Comparison of ENCODE assay signal across 8 mouse cellular contexts in the genomic region with DNA sequence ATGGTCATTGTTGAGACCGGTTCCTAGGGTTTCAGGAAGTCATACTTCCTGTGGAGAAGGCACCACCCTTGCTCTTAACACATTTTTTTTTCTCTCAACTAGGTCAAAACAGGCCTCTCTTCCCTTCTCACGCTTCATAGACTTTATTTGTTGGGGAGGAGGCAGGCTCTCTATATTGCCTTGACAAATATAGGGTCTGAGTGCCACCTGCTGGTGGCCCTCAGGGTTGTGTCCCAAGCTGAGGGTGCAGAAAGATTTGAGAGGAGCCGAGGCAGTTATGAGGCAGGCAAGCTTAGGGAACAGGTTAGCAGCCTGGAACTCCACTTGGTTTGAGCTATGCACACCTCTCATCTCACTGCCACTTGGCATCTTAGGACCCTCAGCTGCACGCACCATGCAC. TPM values are rescaled to one million over a fixed set of nuclear protein-coding genes. Genes with fewer than 3 reads are reported as not detected.
DNase-seq lines count a peak whose midpoint lies in the region; ATAC-seq and TF ChIP-seq lines count a peak whose summit lies in the region.

No protein-coding gene starts in this region.

- peak; percentile 57 for TF ChIP-seq CTCF in bone marrow, adult 2 months (IDR thresholded peaks at IDR 0.05; ENCODE audit: control insufficient read depth, insufficient read depth, low read length)

- H3K27me3 ChIP-seq in hindbrain, embryonic 12.5 days = no peaks in the 10 kb centered on the region
- H3K27me3 ChIP-seq in stomach, embryonic 16.5 days (ENCODE audit: control insufficient read depth, insufficient read depth, low read length) = no peaks in the 10 kb centered on the region

- no peak for TF ChIP-seq POLR2A in bone marrow, adult 2 months (IDR thresholded peaks at IDR 0.05; ENCODE audit: borderline replicate concordance, control insufficient read depth, low read depth, low read length)

- peak; percentile 47 for DNase-seq in embryo, embryonic 10 days (ENCODE audit: low spot score)
- no peak for DNase-seq in embryo, embryonic 9.5 days (ENCODE audit: extremely low spot score)
- DNase-seq in 3T3-L1 (ENCODE audit: low read depth, low spot score) = peak; percentile 47
- peak; percentile 33 for DNase-seq in lung, postnatal 25 days (ENCODE audit: low spot score)
- DNase-seq in urinary bladder, postnatal 36 days (ENCODE audit: low spot score in 2 of 2) = no peak

- no peak overlapping the region for H3K9ac ChIP-seq in hindbrain, embryonic 12.5 days
- H3K9ac ChIP-seq in stomach, embryonic 16.5 days (ENCODE audit: low read length) = no peak overlapping the region

- H3K36me3 ChIP-seq in hindbrain, embryonic 12.5 days = no peaks in the 10 kb centered on the region
- H3K36me3 ChIP-seq in stomach, embryonic 16.5 days (ENCODE audit: control insufficient read depth, insufficient read depth, low read length) = 0 out of 2 replicates have a peak, but pooled peaks cover 3% of the 10 kb centered on the region

- H3K27ac ChIP-seq in bone marrow, adult 2 months (ENCODE audit: control insufficient read depth, insufficient read depth, low read depth, low read length, poor library complexity) = no peak overlapping the region
- peak overlapping the region; percentile 74; the same call in 1 of the 2 replicates for H3K27ac ChIP-seq in hindbrain, embryonic 12.5 days
- 0 out of 2 replicates have a peak overlapping the region, but pooled peaks have one; percentile 7 for H3K27ac ChIP-seq in stomach, embryonic 16.5 days (ENCODE audit: low read length)

- ATAC-seq in hindbrain, embryonic 12.5 days (ENCODE audit: low FRiP score) = no peak
- no peak for ATAC-seq in stomach, embryonic 16.5 days (ENCODE audit: insufficient read depth, low FRiP score)

- H3K9me3 ChIP-seq in hindbrain, embryonic 12.5 days (replicated peaks) = no peaks in the 10 kb centered on the region
- H3K9me3 ChIP-seq in stomach, embryonic 16.5 days (replicated peaks; ENCODE audit: control insufficient read depth, low read length) = no peaks in the 10 kb centered on the region

- 44% methylated on average over 4 of the region's 4 CpGs for WGBS in bone marrow, adult 2 months
- 71% methylated on average over 4 of the region's 4 CpGs for WGBS in hindbrain, embryonic 12.5 days
- WGBS in stomach, embryonic 16.5 days = 63% methylated on average over 4 of the region's 4 CpGs

- H3K4me1 ChIP-seq in bone marrow, adult 2 months (ENCODE audit: control insufficient read depth, insufficient read depth, low read length) = peaks cover 4% of the 10 kb centered on the region
- H3K4me1 ChIP-seq in hindbrain, embryonic 12.5 days = peaks cover 31% of the 10 kb centered on the region
- H3K4me1 ChIP-seq in stomach, embryonic 16.5 days (ENCODE audit: control insufficient read depth, insufficient read depth, low read length) = peaks cover 17% of the 10 kb centered on the region

- H3K4me3 ChIP-seq in bone marrow, adult 2 months (replicated peaks; ENCODE audit: control insufficient read depth, low read depth, low read length) = no peak overlapping the region
- no peak overlapping the region for H3K4me3 ChIP-seq in hindbrain, embryonic 12.5 days
- no peak overlapping the region for H3K4me3 ChIP-seq in stomach, embryonic 16.5 days (replicated peaks; ENCODE audit: low read length)

- H3K4me2 ChIP-seq in hindbrain, embryonic 12.5 days (replicated peaks) = no peak overlapping the region
- H3K4me2 ChIP-seq in stomach, embryonic 16.5 days (ENCODE audit: low read depth, low read length) = no peak overlapping the region

RNA-seq across cellular contexts. Expression of a gene that starts 3.5 kb away (rescaled TPM):
- polyA plus RNA-seq in bone marrow, adult 2 months (2011; ENCODE audit: insufficient read depth, insufficient read length, low replicate concordance, missing spikeins) = 2.6 and 6.5 TPM in 2 replicates
- polyA plus RNA-seq in hindbrain, embryonic 12.5 days (2016; fragmentation: Nextera tagmentation; extraction: Ambion mirVana) = 27.3 and 27.7 TPM in 2 replicates
- polyA plus RNA-seq in stomach, embryonic 16.5 days (2015; fragmentation: Nextera tagmentation; extraction: Ambion mirVana) = 19.9 and 22.5 TPM in 2 replicates

RNA-seq across cellular contexts. Expression of a gene that starts 5.9 kb away (rescaled TPM):
- polyA plus RNA-seq in bone marrow, adult 2 months (2011; ENCODE audit: insufficient read depth, insufficient read length, low replicate concordance, missing spikeins) = 4.0 and 5.3 TPM in 2 replicates
- 30.9 and 33.1 TPM in 2 replicates for polyA plus RNA-seq in hindbrain, embryonic 12.5 days (2016; fragmentation: Nextera tagmentation; extraction: Ambion mirVana)
- 3.1 and 3.6 TPM in 2 replicates for polyA plus RNA-seq in stomach, embryonic 16.5 days (2015; fragmentation: Nextera tagmentation; extraction: Ambion mirVana)

RNA-seq across cellular contexts. Expression of a gene that starts 8.3 kb away (rescaled TPM):
- polyA plus RNA-seq in bone marrow, adult 2 months (2011; ENCODE audit: insufficient read depth, insufficient read length, low replicate concordance, missing spikeins) = 64.8 and 112 TPM in 2 replicates
- 9.4 and 10.1 TPM in 2 replicates for polyA plus RNA-seq in hindbrain, embryonic 12.5 days (2016; fragmentation: Nextera tagmentation; extraction: Ambion mirVana)
- polyA plus RNA-seq in stomach, embryonic 16.5 days (2015; fragmentation: Nextera tagmentation; extraction: Ambion mirVana) = 46.2 and 54.8 TPM in 2 replicates

RNA-seq across cellular contexts. Expression of a gene that starts 18.7 kb away (rescaled TPM):
- polyA plus RNA-seq in bone marrow, adult 2 months (2011; ENCODE audit: insufficient read depth, insufficient read length, low replicate concordance, missing spikeins) = not detected in 2 replicates
- 10.5 and 11.5 TPM in 2 replicates for polyA plus RNA-seq in hindbrain, embryonic 12.5 days (2016; fragmentation: Nextera tagmentation; extraction: Ambion mirVana)
- 1.1 and 1.2 TPM in 2 replicates for polyA plus RNA-seq in stomach, embryonic 16.5 days (2015; fragmentation: Nextera tagmentation; extraction: Ambion mirVana)

Comparison
In these comparisons a context has a peak if more than half of its experiments do, and no peak if none do; other contexts are left out.
1. DNase-seq: peak in embryo, embryonic 10 days (single experiment), 3T3-L1 (single experiment) and lung, postnatal 25 days (single experiment); none in embryo, embryonic 9.5 days (single experiment) and urinary bladder, postnatal 36 days (0 of 2).